8 mouse cellular contexts compared by ENCODE assay signal in genomic region chr5:103754330-103755134, GRCm38 (mm10).
DNase-seq lines count a peak whose midpoint lies in the region; ATAC-seq and TF ChIP-seq lines count a peak whose summit lies in the region.

No protein-coding gene starts in this region.

- peak overlapping the region; percentile 83 for H3K9ac ChIP-seq in embryonic facial prominence, embryonic 14.5 days (ENCODE audit: low read depth, low read length)
- H3K9ac ChIP-seq in heart, embryonic 14.5 days (ENCODE audit: low read length): peak overlapping the region; percentile 88
- H3K9ac ChIP-seq in kidney, postnatal 0 days (ENCODE audit: low read depth, low read length): peak overlapping the region; percentile 87

- 0 out of 2 replicates have a peak, but pooled peaks cover 3% of the 10 kb centered on the region for H3K9me3 ChIP-seq in embryonic facial prominence, embryonic 14.5 days (ENCODE audit: control insufficient read depth, low read length)
- H3K9me3 ChIP-seq in heart, embryonic 14.5 days (ENCODE audit: control insufficient read depth, low read length): no peaks in the 10 kb centered on the region
- no peaks in the 10 kb centered on the region for H3K9me3 ChIP-seq in kidney, postnatal 0 days (replicated peaks; ENCODE audit: low read length)

- H3K36me3 ChIP-seq in embryonic facial prominence, embryonic 14.5 days (ENCODE audit: control insufficient read depth, insufficient read depth, low read length): no peaks in the 10 kb centered on the region
- H3K36me3 ChIP-seq in heart, embryonic 14.5 days (ENCODE audit: control insufficient read depth, insufficient read depth, low read length): no peaks in the 10 kb centered on the region
- no peaks in the 10 kb centered on the region for H3K36me3 ChIP-seq in kidney, postnatal 0 days (ENCODE audit: insufficient read depth, low read length)

- peak overlapping the region; percentile 81 for H3K4me3 ChIP-seq in embryonic facial prominence, embryonic 14.5 days (ENCODE audit: low read depth, low read length)
- peak overlapping the region; percentile 69 to 80 for H3K4me3 ChIP-seq in heart, embryonic 14.5 days (ENCODE audit: control insufficient read depth in 1 of 2, insufficient read depth in 1 of 2, low read depth in 1 of 2, low read length in 2 of 2)
- peak overlapping the region; percentile 76 for H3K4me3 ChIP-seq in kidney, postnatal 0 days (replicated peaks; ENCODE audit: low read depth, low read length)

- 0 out of 2 replicates have a peak, but pooled peaks cover 2% of the 10 kb centered on the region for H3K4me1 ChIP-seq in embryonic facial prominence, embryonic 14.5 days (ENCODE audit: control insufficient read depth, insufficient read depth, low read length)
- peaks cover 5 to 12% of the 10 kb centered on the region in 2 experiments; a peak in 3 of 4 replicates for H3K4me1 ChIP-seq in heart, embryonic 14.5 days (ENCODE audit: control insufficient read depth in 2 of 2, insufficient read depth in 2 of 2, low read length in 2 of 2)
- H3K4me1 ChIP-seq in kidney, postnatal 0 days (replicated peaks; ENCODE audit: insufficient read depth, low read length): 0 out of 2 replicates have a peak, but pooled peaks cover 6% of the 10 kb centered on the region

- 0 out of 2 replicates have a peak, but pooled peaks cover 3% of the 10 kb centered on the region for H3K27me3 ChIP-seq in embryonic facial prominence, embryonic 14.5 days (replicated peaks; ENCODE audit: control insufficient read depth, insufficient read depth, low read length)
- no peaks in the 10 kb centered on the region for H3K27me3 ChIP-seq in heart, embryonic 14.5 days (ENCODE audit: control insufficient read depth, insufficient read depth, low read length)
- H3K27me3 ChIP-seq in kidney, postnatal 0 days (ENCODE audit: insufficient read depth, low read length): no peaks in the 10 kb centered on the region

- 3% methylated on average over 29 of the region's 42 CpGs for WGBS in embryonic facial prominence, embryonic 14.5 days
- WGBS in heart, embryonic 14.5 days: 3% methylated on average over 36 of the region's 42 CpGs
- 3% methylated on average over 37 of the region's 42 CpGs for WGBS in kidney, postnatal 0 days

- peak overlapping the region; percentile 92 for H3K27ac ChIP-seq in embryonic facial prominence, embryonic 14.5 days (replicated peaks; ENCODE audit: low read depth, low read length)
- peak overlapping the region; percentile 78 to 98 for H3K27ac ChIP-seq in heart, embryonic 14.5 days (replicated peaks in 1 of 2; ENCODE audit: control insufficient read depth in 1 of 2, insufficient read depth in 1 of 2, low read depth in 2 of 2, low read length in 2 of 2)
- peak overlapping the region; percentile 98 for H3K27ac ChIP-seq in kidney, postnatal 0 days

- ATAC-seq in embryonic facial prominence, embryonic 14.5 days (ENCODE audit: low read depth): peak; percentile 49
- ATAC-seq in heart, embryonic 14.5 days (ENCODE audit: insufficient number of reproducible peaks, insufficient read depth, low FRiP score, low read depth): peak; percentile 67
- 0 out of 2 replicates have a peak, but pooled peaks have one; percentile 15 for ATAC-seq in kidney, postnatal 0 days (replicated peaks; ENCODE audit: low FRiP score, low read depth)
- ATAC-seq in monocyte, adult 5-6 weeks (replicated peaks; ENCODE audit: insufficient number of reproducible peaks, low FRiP score, low TSS enrichment, poor library complexity, severe bottlenecking): no peak

- no peak for TF ChIP-seq CTCF in kidney, postnatal 0 days (IDR thresholded peaks at IDR 0.05; ENCODE audit: low read depth)

- DNase-seq in A20 (ENCODE audit: low read depth, low spot score): peak; percentile 50
- DNase-seq in Muller cell, postnatal 12 days (ENCODE audit: inconsistent ontology term): peak; percentile 65
- DNase-seq in embryonic facial prominence, embryonic 14.5 days (ENCODE audit: low spot score): peak; percentile 62
- DNase-seq in kidney, postnatal 0 days (ENCODE audit: low spot score): peak; percentile 76
- DNase-seq in lung, postnatal 36 days: peak; percentile 63
- DNase-seq in right cerebral cortex, postnatal 25 days: peak; percentile 19

- H3K4me2 ChIP-seq in embryonic facial prominence, embryonic 14.5 days (ENCODE audit: low read depth, low read length): peak overlapping the region; percentile 83
- H3K4me2 ChIP-seq in heart, embryonic 14.5 days (ENCODE audit: low read length): peak overlapping the region; percentile 83
- peak overlapping the region; percentile 83 for H3K4me2 ChIP-seq in kidney, postnatal 0 days (ENCODE audit: low read length)

Comparison
In these comparisons a context has a peak if more than half of its experiments do, and no peak if none do; other contexts are left out.
1. DNase-seq: peak in every context shown above with its lines; median percentile 76 in kidney, postnatal 0 days; 65 in Muller cell, postnatal 12 days; 63 in lung, postnatal 36 days; 62 in embryonic facial prominence, embryonic 14.5 days; 50 in A20; 19 in right cerebral cortex, postnatal 25 days.